Mouse (Mus musculus): Measurements from ENCODE around the gene Spon1.

The Spon1 gene

DNA sequence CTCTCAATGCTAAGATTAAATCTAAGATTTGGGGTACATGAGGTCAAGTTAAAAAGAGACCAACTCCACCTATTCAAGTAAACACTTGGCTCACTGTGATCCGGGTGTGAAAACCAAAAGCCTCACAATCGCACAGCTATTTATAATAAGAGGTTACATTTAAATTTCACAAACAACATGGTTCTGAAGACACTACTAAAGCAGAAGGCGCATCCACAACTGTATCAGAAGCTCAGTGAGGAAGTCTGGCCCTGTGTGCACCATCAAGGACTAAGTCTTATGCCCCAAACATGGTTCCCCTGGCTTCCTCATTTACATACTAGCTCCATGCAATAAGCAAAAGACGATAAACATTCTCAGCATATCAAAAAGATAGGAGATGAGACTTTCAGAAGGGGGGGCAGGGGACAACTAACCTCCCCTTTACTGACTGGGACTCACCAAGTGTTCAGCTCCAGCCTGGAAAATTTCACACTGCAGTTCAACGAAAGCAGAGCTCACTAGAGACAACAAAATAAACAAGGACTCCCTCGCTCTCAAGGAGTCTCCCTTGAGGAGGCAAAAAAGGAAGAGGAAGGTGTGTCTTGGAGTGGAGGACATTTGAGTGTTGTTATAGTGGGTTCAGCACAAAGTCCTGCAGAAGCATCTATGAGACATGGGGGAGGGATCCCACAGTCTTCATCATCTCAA lies 320.4 kb downstream of the Spon1 start:
- DNase-seq (ENCODE audit: low read depth, low spot score): no peak

DNA sequence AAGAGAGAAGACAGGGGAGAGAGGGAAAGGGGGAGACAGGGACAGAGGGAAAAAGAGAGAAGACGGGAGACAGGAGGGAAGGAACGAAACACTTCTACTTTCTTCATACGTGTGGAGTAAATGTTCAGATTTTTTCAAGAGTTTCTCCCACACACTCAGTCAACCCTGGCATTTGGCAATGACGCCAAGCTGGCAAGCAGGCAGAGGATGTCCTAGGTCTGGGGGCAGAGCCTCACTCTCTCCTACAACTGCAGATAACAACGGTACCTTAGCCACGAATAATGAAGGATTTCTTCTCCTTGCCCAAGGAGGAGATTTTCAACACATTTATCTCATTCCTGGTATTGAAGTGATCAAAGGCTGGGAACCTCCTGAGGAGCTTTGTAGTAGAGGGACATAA lies 321.5 kb downstream of the Spon1 start:
- DNase-seq (ENCODE audit: low read depth, low spot score): peak; percentile 79

DNA sequence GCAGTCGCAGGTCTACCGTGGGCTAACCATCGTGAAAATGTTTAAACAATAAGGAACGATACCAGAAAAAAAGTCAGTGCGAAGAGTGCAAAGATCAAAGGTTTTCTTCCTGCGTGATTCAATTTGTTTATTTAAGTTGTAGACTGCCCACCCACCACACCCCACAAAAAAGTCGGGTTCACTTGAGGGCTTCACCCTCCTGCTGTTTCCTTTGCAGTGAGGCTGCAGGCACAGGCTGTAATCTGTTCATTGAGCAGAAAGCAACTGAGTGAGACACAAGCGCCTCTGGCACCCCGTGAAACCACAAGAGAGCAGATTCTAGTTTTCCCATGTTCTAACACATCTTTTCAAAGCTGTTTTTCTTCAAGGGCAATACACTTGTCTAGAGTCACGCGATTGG lies 322.2 kb downstream of the Spon1 start:
- DNase-seq (ENCODE audit: low read depth, low spot score): peak; percentile 38

DNA sequence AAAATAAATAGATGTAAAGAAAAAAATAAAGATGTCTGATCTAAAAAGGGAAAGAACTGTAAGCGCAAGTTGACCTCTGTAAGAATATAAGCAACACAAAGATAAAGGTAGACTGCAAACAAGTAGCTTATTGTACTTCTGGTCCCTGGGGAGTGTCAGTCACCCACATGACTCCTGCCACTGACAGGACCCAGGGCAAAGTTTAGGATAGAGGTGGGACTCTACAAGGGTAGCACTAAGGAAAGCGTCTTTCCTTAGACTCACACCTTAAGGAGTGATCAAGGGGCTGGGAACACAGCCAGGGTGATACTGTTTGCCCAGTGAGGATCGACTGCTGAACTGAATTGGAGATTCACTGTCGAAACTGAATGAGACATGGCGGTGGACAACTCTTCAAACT lies 323.1 kb downstream of the Spon1 start:
- no peak for DNase-seq (ENCODE audit: low read depth, low spot score)

DNA sequence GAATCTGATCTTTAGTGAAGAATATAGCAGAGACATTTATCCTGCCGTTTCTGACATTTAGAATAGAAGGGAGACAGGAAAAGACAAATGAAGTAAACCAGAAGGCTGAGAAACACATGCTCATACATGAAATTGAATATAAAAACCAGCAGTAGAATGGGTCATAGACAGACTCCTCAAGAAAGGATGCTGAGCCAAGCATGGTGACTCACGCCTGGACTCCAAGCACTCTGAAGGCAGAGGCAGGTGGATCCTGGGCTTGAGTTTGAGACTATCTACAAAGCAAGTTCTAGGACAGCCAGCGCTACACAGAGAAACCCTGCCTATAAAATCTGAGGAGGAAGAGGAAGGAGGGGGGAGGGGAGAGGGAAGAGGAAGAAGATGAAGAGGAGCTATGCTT lies 324.4 kb downstream of the Spon1 start:
- DNase-seq (ENCODE audit: low read depth, low spot score): peak; percentile 53

DNA sequence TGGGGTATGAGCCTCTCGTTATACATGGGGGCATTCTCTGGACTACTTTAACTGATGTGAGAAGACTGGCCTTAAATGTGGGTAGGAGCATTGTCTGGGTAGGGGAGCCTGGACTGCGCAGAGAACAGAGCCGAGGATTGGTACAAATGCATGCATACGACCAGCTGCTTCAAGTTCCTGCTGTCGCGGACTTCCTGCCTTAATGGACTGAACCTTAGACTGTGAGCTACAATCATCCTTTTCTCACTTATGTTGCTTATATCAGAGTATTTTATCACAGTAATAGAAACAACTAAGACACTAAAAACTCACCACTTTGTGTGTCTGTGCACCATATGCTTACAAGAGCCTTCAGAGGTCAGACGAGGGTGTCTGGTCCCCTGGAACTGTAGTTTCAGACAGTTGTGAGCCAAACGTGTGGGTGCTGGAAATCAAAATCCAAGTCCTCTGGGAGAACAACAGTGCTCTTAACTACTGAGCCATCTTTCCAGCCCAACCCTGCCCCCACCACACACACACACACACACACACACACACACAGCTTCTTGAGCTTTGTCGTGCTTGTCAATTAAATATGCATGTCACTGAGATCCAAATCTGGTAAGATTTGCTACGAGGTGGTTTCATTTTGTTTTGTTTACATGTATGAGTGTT lies 325.2 kb downstream of the Spon1 start:
- DNase-seq (ENCODE audit: low read depth, low spot score): no peak

Data from brain, adult 2 months (tissue).